Mouse (Mus musculus): ENCODE data around the gene Ttll10.

DNA sequence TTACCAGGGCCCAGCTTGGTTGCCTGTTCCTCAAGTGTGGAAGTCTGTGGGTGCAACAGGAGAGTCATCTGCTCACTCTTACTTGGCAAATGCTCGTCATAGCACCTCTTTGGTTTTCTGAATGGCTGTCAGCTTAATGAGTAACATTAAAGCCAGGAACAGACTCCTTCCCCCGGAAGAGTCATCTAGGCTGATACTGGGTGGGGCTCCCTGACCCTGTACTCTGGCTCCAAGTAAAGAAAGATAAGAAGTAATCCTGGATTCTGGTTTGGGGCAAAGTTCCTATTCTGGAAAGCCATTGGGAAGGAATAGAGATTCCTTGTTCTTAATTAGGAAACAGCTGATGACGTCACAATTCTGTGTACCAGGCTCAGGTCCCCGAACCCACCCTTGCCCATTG is 5.1 kb downstream of the Ttll10 start:
- TF ChIP-seq CTCF (IDR thresholded peaks at IDR 0.05; ENCODE audit: control insufficient read depth, insufficient read depth, insufficient replicate concordance, low read depth, low read length) (no peak), POLR2A (IDR thresholded peaks at IDR 0.05; ENCODE audit: control insufficient read depth, low read depth, low read length) (no peak)

All from testis, adult 2 months (tissue).